Mouse (Mus musculus) embryo, embryonic 11 days (tissue): Measurements from ENCODE around the gene Bche.

ENCODE experiments used
- DNase-seq: peaks from one replicate; pipeline ENCODE4 v3.0.0-alpha.2; 2015

Bche gene

GRCm38 (mm10) chr3:73708410-73708714 is at the start of gene Bche:
Gene Bche, minus strand, starts transcription at chr3:73708415.
- no peak for DNase-seq

DNA sequence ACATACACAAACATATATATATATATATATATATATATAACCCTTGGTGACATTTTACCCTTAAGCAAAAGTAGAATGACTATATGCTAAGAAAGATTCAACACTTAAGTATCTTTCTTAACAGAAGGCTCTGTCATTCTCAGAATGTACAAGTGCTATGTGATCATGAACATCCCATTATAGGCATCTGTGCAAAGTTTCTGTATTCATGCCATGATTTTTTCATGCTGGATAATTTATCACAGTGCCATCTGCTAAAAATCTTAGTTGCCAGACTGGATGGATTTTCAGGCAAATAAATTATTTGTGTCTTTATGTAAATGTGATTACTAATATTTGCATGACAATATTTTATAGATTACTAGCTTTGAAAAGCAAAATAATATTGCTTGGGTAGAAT is 33.8 kb upstream of the Bche start:
- no peak for DNase-seq

DNA sequence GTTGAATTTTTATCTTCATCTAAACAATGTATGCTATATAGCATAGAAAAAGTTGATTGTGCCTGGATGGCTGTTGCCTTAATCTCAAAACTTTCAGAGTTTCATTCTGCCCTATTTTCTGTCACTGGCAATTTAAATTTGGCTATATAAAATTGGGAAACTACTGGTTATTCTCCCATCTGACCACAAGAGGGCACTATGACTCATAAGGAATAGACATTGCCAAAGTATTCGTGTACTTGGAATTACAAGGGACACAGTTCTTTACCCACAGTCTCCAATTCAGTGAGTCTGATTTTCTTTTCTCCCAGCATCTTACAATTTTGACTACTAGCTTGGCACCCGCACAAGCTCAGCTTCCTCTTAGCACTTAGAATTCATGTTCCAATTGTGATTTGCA is 23.5 kb upstream of the Bche start:
- peak; percentile 64 for DNase-seq

GRCm38 (mm10) chr3:73729511-73729910 is 21.3 kb upstream of the Bche start:
- DNase-seq: no peak

DNA sequence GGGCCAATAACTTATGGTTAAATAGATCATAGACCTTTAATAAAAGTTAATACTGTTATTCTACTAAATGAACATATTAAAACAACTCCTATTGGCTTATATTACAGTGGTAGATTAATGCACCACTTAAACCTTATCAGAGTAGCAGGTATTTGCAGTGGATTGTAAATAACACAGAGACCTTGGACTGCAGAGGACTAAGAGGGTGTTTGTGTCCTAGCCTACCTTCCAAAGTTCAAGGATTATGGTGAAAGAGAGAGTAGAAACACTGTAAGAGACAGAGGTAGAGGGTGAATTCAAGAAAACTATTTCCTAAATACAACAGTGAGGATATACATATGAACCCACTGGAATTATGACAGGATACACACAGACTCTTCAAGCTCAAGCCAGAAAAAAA is 17.5 kb upstream of the Bche start:
- no peak for DNase-seq

DNA sequence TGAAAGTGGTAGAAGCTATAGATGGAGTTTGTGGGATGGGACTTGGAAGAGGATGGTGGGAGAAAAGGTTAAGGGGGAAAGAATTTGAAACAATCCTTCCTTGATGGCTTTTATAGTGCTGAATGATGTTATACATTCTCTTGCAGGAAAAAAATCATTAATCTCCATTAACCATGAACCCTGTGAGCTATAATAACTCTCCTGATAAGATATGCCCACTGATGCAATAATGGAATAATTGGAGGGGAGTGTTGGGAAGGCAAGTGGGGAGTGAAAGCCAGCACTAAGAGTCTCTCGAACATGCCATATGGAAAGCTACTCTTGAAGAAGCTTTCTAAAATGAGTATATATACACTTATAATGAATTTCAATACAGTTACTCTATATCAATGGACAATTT is 16.7 kb upstream of the Bche start:
- DNase-seq: no peak

GRCm38 (mm10) chr3:73717610-73718284 is 9.5 kb upstream of the Bche start:
- DNase-seq: no peak

GRCm38 (mm10) chr3:73709871-73710270 is 1.7 kb upstream of the Bche start:
- DNase-seq: no peak

- peak; percentile 91 for DNase-seq
These were observed 480 bp downstream of the Bche start for GRCm38 (mm10) chr3:73707461-73708409.

- DNase-seq: no peak
These were observed 1.7 kb downstream of the Bche start for GRCm38 (mm10) chr3:73706544-73706943.

DNA sequence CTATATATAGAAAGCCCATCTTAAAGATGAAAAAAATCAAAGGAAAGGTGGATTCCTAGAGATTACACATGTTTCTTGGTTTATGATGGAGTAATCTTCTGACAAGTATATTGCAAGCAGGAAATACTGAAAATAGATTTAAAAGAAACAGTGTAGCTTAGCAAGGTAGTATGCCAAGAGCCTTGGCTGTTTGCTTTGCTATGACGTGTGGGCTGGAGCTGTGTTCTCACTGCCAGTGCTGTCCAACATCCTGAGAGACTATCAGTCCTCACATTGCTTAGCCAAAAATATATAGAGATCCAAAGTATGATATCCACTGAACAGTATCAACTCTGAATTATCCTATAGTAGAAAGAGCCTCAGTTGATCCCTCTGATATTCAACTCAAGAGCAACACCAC is 9.3 kb downstream of the Bche start:
- DNase-seq: no peak

GRCm38 (mm10) chr3:73673333-73673732 is 34.9 kb downstream of the Bche start:
- no peak for DNase-seq

DNA sequence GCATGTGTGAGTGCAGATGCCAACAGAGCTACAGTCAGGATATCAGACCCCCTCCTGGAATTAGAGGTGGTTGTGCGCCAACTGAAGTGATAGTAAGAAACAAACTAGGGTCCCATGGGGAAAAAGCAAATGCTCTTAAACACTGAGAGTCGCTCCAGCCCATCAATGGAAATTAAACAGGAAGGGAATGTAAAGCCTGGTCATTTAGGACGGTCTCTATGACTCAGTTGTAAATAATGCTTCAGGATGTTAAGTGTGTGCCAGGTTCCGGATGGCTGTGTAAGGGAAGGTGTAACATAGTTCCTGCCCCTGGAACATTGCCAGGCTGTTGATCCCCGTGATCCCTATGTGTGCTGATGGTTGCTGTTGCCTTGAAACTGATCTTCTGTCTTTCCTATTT is 40.0 kb downstream of the Bche start:
- no peak for DNase-seq

DNA sequence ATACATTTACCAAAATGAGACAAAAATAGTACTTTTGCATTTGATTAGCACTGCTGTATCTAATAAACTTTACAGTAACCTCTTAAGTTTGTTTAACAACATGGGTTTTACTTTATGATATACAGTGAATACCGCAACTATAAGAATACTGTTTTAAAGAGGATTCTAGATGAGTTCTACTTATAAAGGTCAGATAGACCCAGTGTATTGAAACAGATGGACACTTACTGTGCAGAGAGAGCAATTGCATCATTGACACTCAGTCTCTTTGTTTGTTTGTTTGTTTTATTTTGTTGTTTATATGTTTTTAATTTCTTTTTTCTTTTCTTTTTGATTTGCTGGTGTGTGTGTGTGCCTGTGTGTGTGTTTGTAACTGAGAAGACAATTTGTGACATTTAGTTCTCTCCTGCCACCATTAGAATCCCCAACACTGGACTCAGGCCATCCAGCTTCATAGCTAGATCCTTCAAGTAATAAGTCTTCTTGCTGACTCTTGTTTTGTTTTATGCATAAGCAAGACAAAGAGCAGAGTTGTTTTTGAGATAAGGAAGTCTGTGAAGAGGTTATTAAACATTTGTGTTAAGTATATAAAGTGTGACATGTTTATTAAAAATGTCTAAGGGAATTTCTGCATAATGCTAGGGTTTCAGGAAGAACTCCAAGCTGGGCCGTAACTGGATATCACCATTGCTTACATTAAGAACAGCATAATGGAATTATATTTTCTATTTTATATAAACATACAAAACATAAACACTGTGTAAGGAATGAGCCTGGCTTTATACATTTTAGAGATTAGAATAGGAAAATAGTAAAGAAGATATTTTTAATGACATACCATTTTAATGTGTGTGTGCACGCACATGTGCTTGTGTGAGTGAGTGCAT is 40.7 kb downstream of the Bche start:
- DNase-seq: no peak

- no peak for DNase-seq
These were observed 57.9 kb downstream of the Bche start for GRCm38 (mm10) chr3:73650281-73650680.

GRCm38 (mm10) chr3:73647064-73647463 is 61.2 kb downstream of the Bche start:
- no peak for DNase-seq

- DNase-seq: no peak
These were observed 96.8 kb downstream of the Bche start for GRCm38 (mm10) chr3:73611421-73611820.

- DNase-seq: no peak
These were observed 116.3 kb downstream of the Bche start for GRCm38 (mm10) chr3:73591757-73592533.
